Mouse (Mus musculus) MEL (cell line): Measurements from ENCODE around the gene Pak6. TPM values are rescaled to one million over a fixed set of nuclear protein-coding genes. Genes with fewer than 3 reads are reported as not detected.
"Not testable (repeated sequence)": the region's sequence is repeated elsewhere in the genome, so short reads cannot be mapped to it uniquely, and the experiment has no call there.

Source experiments
- DNase-seq: peaks from one replicate; pipeline ENCODE4 v3.0.0; 2011; ENCODE audit warnings: low read depth, low spot score
- H3K27ac ChIP-seq: 2 replicates; pipeline ENCODE4 v1.5.1; 2012; ENCODE audit warnings: low read depth, mild to moderate bottlenecking, control low read depth, low read length, moderate library complexity; ENCODE audit not compliant: control insufficient read depth
- H3K27me3 ChIP-seq, 2 experiments: fragments of 150-350 bp in 1 of 2; sonication (generic) in 1 of 2; 2 replicates each; pipeline ENCODE4 v1.6.1; 2012; ENCODE audit warnings: low read length in 2 of 2, mild to moderate bottlenecking in 2 of 2, improper control_type of control experiment in 1 of 2, moderate library complexity in 1 of 2; ENCODE audit not compliant: insufficient read depth in 2 of 2, control insufficient read depth in 1 of 2
- H3K36me3 ChIP-seq, 2 experiments: 2 replicates each; pipeline ENCODE4 v1.6.1; 2012 to 2014; ENCODE audit warnings: low read length in 2 of 2, improper control_type of control experiment in 1 of 2, inconsistent platforms in 1 of 2, mild to moderate bottlenecking in 1 of 2; ENCODE audit not compliant: insufficient read depth in 2 of 2, control insufficient read depth in 1 of 2
- H3K4me1 ChIP-seq, 2 experiments: fragments of 150-350 bp in 1 of 2; sonication (generic) in 1 of 2; 2 replicates each; pipeline ENCODE4 v1.6.1; 2012; ENCODE audit warnings: low read length in 2 of 2, improper control_type of control experiment in 1 of 2, mild to moderate bottlenecking in 1 of 2; ENCODE audit not compliant: insufficient read depth in 2 of 2, control insufficient read depth in 1 of 2
- H3K4me3 ChIP-seq, 2 experiments: fragments of 150-350 bp in 1 of 2; sonication (generic) in 1 of 2; 2 replicates each; pipeline ENCODE4 v1.5.1; 2012; ENCODE audit warnings: low read depth in 2 of 2, low read length in 2 of 2, mild to moderate bottlenecking in 2 of 2, moderate library complexity in 2 of 2, control low read depth in 1 of 2, improper control_type of control experiment in 1 of 2; ENCODE audit not compliant: control insufficient read depth in 1 of 2, insufficient read depth in 1 of 2
- H3K79me2 ChIP-seq: 2 replicates; pipeline ENCODE4 v1.6.1; 2012; ENCODE audit warnings: mild to moderate bottlenecking, low read length, moderate library complexity; ENCODE audit not compliant: control insufficient read depth, poor library complexity, insufficient read depth
- H3K9ac ChIP-seq: 2 replicates; pipeline ENCODE4 v1.6.1; 2012; ENCODE audit warnings: low read depth, mild to moderate bottlenecking, control low read depth, low read length, moderate library complexity; ENCODE audit not compliant: control insufficient read depth, poor library complexity, severe bottlenecking
- H3K9me3 ChIP-seq: fragments of 150-350 bp; sonication (generic); replicated peaks from 2 replicates; pipeline ENCODE4 v1.6.1; 2012; ENCODE audit warnings: mild to moderate bottlenecking, low read length, improper control_type of control experiment, moderate library complexity; ENCODE audit not compliant: insufficient read depth
- CHD1 ChIP-seq: IDR thresholded peaks from 2 replicates; pipeline ENCODE4 v1.6.1; 2012; ENCODE audit warnings: low read depth, mild to moderate bottlenecking, inconsistent platforms, low read length, improper control_type of control experiment
- CHD2 ChIP-seq: IDR thresholded peaks from 2 replicates; pipeline ENCODE4 v1.6.1; 2011; ENCODE audit warnings: low read length, improper control_type of control experiment
- ELF1 ChIP-seq: IDR thresholded peaks from 2 replicates; pipeline ENCODE4 v1.6.1; 2014; ENCODE audit warnings: low read depth, mild to moderate bottlenecking, inconsistent platforms, low read length, improper control_type of control experiment, moderate library complexity
- EP300 ChIP-seq, 2 experiments: IDR thresholded peaks; 2 replicates each; pipeline ENCODE4 v1.6.1; 2011; ENCODE audit warnings: improper control_type of control experiment in 2 of 2, low read length in 2 of 2, low read depth in 1 of 2, mild to moderate bottlenecking in 1 of 2
- HCFC1 ChIP-seq: IDR thresholded peaks from 2 replicates; pipeline ENCODE4 v1.6.1; 2012; ENCODE audit warnings: low read depth, mild to moderate bottlenecking, inconsistent platforms, low read length, improper control_type of control experiment, moderate library complexity
- KAT2A ChIP-seq: conservative IDR thresholded peaks from 2 replicates; pipeline ENCODE4 v1.6.1; 2012; ENCODE audit warnings: low read depth, low read length, improper control_type of control experiment, inconsistent platforms
- MAX ChIP-seq: IDR thresholded peaks from 2 replicates; pipeline ENCODE4 v1.6.1; 2011; ENCODE audit warnings: low read length, improper control_type of control experiment
- MAZ ChIP-seq: IDR thresholded peaks from 2 replicates; pipeline ENCODE4 v1.6.1; 2012; ENCODE audit warnings: low read depth, mild to moderate bottlenecking, inconsistent platforms, low read length, improper control_type of control experiment
- MXI1 ChIP-seq: IDR thresholded peaks from 2 replicates; pipeline ENCODE4 v1.6.1; 2011; ENCODE audit warnings: mild to moderate bottlenecking, low read depth, low read length, improper control_type of control experiment
- NRF1 ChIP-seq: IDR thresholded peaks from 2 replicates; pipeline ENCODE4 v1.6.1; 2014; ENCODE audit warnings: low read depth, mild to moderate bottlenecking, inconsistent platforms, low read length, improper control_type of control experiment, moderate library complexity; ENCODE audit not compliant: poor library complexity, insufficient read depth, severe bottlenecking
- POLR2AphosphoS2 ChIP-seq: IDR thresholded peaks from 2 replicates; pipeline ENCODE4 v1.6.1; 2011; ENCODE audit warnings: low read length, improper control_type of control experiment
- RAD21 ChIP-seq: IDR thresholded peaks from 2 replicates; pipeline ENCODE4 v1.6.1; 2011; ENCODE audit warnings: mild to moderate bottlenecking, low read depth, low read length, improper control_type of control experiment
- SIN3A ChIP-seq: IDR thresholded peaks from 2 replicates; pipeline ENCODE4 v1.6.1; 2012; ENCODE audit warnings: low read length, improper control_type of control experiment, inconsistent platforms
- ZC3H11A ChIP-seq: IDR thresholded peaks from 2 replicates; pipeline ENCODE4 v1.6.1; 2012; ENCODE audit warnings: low read depth, mild to moderate bottlenecking, inconsistent platforms, low read length, improper control_type of control experiment
- ZNF384 ChIP-seq: IDR thresholded peaks from 2 replicates; pipeline ENCODE4 v1.6.1; 2012; ENCODE audit warnings: low read depth, mild to moderate bottlenecking, inconsistent platforms, low read length, improper control_type of control experiment
- polyA plus RNA-seq, 2 experiments: library from polyadenylated mRNA; stranded (reverse) in 1 of 2; unstranded in 1 of 2; fragments of >175 nt in 1 of 2; fragments of >200 nt in 1 of 2; gene quantifications; 2 replicates each; pipeline versions ENCODE4 v1.2.1 to v1.2.4; 2012; ENCODE audit warnings: low replicate concordance in 2 of 2, low read depth in 1 of 2; ENCODE audit not compliant: insufficient read length in 2 of 2, insufficient read depth in 1 of 2, missing spikeins in 1 of 2
- total RNA-seq: library from RNA; depleted of rRNA; stranded (reverse); fragments of 300-350 nt; gene quantifications from 2 replicates; pipeline ENCODE4 v1.2.3, GENCODE M21; 2012

Gene Pak6
- total and polyA plus RNA-seq, 3 experiments = 25.4 to 25.9 TPM; not detected in 1

DNA sequence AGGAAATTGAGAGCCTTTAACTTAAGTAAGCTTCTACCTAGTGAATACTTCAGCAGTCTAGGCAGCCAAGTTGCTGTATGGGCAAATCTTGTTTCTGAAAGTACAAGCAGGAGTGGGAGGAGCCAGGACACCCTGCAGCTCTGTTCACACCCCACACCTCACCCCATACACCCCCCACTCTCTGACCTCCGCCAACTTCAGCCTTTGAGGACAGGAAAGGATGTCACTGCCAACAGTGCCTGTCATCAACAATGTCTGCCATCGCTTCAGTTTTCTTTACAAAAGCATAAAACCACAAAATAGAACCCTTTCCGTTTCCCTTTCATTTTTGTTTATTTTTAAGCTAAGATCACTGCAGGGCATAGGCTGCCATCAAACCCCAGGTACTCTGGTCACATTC lies 20.7 kb upstream of the Pak6 start:
- H3K36me3 ChIP-seq = peaks cover 0 to 20% of the 10 kb centered on the region in 2 experiments; a peak in 2 of 4 replicates
- no peak for DNase-seq
- no peaks in the 10 kb centered on the region for H3K79me2 ChIP-seq
- H3K27ac ChIP-seq = no peak overlapping the region
- no peak overlapping the region for H3K9ac ChIP-seq
- H3K4me1 ChIP-seq = no peaks in the 10 kb centered on the region
- no peaks in the 10 kb centered on the region for H3K27me3 ChIP-seq
- no peak overlapping the region for H3K4me3 ChIP-seq
- TF ChIP-seq CHD1 = no peak
- peak; percentile 25; the same call in 1 of the 2 replicates for TF ChIP-seq POLR2AphosphoS2
- TF ChIP-seq NRF1 = no peak
- TF ChIP-seq MAZ = no peak
- no peak for TF ChIP-seq RAD21
- no peak for TF ChIP-seq CHD2
- H3K9me3 ChIP-seq = no peaks in the 10 kb centered on the region

DNA sequence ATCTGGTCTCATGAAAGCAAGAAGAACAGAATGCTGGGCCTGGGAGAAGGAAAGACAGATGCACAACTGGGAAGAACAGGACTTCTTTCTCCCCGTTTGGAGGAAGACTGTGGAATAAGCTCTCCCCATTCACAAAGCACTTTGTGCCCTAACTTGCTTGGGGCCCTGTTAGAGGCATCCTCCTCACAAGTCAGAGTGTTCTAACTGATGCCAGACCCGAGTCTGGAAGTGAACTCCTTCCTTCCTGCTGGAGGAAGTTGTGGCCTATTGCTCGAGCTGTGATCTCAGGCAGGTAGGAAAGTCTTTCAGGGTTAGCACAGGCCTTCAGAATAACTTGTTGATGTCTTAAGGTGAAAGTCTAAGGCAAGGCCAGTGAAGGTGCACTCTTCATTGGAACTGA lies 20.2 kb upstream of the Pak6 start:
- H3K9me3 ChIP-seq = no peaks in the 10 kb centered on the region
- TF ChIP-seq MAX = no peak
- no peak for TF ChIP-seq MXI1
- no peak for TF ChIP-seq ELF1
- TF ChIP-seq ZC3H11A = no peak
- TF ChIP-seq KAT2A = no peak
- TF ChIP-seq SIN3A = no peak
- no peak for TF ChIP-seq HCFC1
- no peak overlapping the region for H3K27ac ChIP-seq
- H3K9ac ChIP-seq = no peak overlapping the region
- H3K79me2 ChIP-seq = no peaks in the 10 kb centered on the region
- no peaks in the 10 kb centered on the region for H3K27me3 ChIP-seq
- 0 out of 4 replicates have a peak, but pooled peaks cover 0 to 2% of the 10 kb centered on the region in 2 experiments for H3K4me1 ChIP-seq
- H3K4me3 ChIP-seq = no peak overlapping the region
- DNase-seq = no peak
- H3K36me3 ChIP-seq = peaks cover 0 to 20% of the 10 kb centered on the region in 2 experiments; a peak in 2 of 4 replicates

DNA sequence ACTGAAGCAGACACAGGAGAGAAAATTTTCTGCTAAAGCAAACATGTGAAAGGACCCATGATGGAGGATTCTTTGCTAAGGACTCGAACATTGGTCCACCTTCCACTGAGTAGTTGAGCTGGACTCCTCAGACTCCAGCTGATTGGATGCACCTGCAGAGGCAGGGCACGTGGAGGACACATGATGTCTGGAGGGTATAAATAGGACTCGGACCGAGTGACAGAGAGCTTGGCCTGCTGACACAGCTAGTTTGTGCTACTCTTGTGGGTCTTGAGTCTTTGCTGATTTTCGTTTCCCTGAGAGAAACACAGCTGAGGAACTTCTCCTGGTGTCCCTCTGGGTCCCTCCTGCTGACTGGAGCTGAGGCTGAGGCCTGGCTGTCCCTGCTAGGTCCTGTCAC lies 16.4 kb upstream of the Pak6 start:
- no peak overlapping the region for H3K27ac ChIP-seq
- H3K9me3 ChIP-seq = no peaks in the 10 kb centered on the region
- 0 out of 4 replicates have a peak, but pooled peaks cover 0 to 2% of the 10 kb centered on the region in 2 experiments for H3K4me1 ChIP-seq
- TF ChIP-seq HCFC1 (no peak), MAX (no peak), EP300 (IDR thresholded peaks at IDR 0.05; ENCODE audit: low read depth in 1 of 2, low read length in 2 of 2) (no peak), MXI1 (no peak), RAD21 (no peak), CHD1 (no peak), ZNF384 (no peak)
- no peak overlapping the region for H3K4me3 ChIP-seq
- H3K79me2 ChIP-seq = no peaks in the 10 kb centered on the region
- no peaks in the 10 kb centered on the region for H3K36me3 ChIP-seq
- H3K9ac ChIP-seq = no peak overlapping the region
- no peak for DNase-seq
- no peaks in the 10 kb centered on the region for H3K27me3 ChIP-seq

DNA sequence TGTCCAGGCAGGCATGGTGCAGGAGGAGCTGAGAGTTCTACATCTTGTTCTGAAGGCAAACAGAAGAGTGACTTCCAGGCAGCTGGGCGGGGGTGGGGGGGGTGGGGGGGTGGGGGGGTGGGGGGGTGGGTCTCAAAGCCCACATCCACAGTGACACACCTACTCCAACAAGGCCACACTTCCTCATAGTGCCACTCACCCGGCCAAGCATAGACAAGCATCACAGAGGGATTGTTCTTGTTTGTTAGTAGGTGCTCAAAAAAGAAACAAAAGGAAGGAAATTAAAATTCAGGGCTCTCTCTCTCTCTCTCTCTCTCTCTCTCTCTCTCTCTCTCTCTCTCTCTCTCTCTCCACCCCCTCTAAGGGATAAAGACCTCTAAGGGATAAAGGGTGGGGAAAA lies 12.4 kb upstream of the Pak6 start:
- H3K9me3 ChIP-seq, H3K9ac ChIP-seq, H3K36me3 ChIP-seq, DNase-seq, H3K27ac ChIP-seq, H3K4me3 ChIP-seq, H3K4me1 ChIP-seq, H3K79me2 ChIP-seq, H3K27me3 ChIP-seq: not testable (repeated sequence)
